Mouse (Mus musculus) gastrocnemius, adult 2 months (tissue): ENCODE data around the gene Kcmf1. TPM values are rescaled to one million over a fixed set of nuclear protein-coding genes. Genes with fewer than 3 reads are reported as not detected.
A peak's percentile ranks its signal among the peaks of the same experiment; 100 is the strongest.

Experiments
- DNase-seq: peaks from one replicate; pipeline ENCODE4 v3.0.0; 2022
- H3K27ac ChIP-seq: fragments of 200-600 bp; 2 replicates; pipeline ENCODE4 v1.8.1; 2022; ENCODE audit warnings: mild to moderate bottlenecking
- H3K4me3 ChIP-seq: fragments of 200-600 bp; 2 replicates; pipeline ENCODE4 v1.8.1; 2022; ENCODE audit warnings: mild to moderate bottlenecking, moderate library complexity
- CTCF ChIP-seq: fragments of 200-600 bp; IDR thresholded peaks from 2 replicates; pipeline ENCODE4 v1.8.1; 2022; ENCODE audit warnings: antibody characterized with exemption, mild to moderate bottlenecking, moderate library complexity
- intact Hi-C: fragments of 180-260 bp; cut with DNase I; formaldehyde crosslinking; loops from one replicate; pipeline ENCODE4 v1.15.1; 2025
- total RNA-seq, 2 experiments: library from RNA; stranded (reverse); gene quantifications; 2 replicates each; pipeline ENCODE4 v1.2.3; 2021

Gene Kcmf1
- total RNA-seq, 2 experiments from 2014 or later: 155 to 192 TPM

- DNase-seq: no peak
- no peak for TF ChIP-seq CTCF
- H3K4me3 ChIP-seq: no peak overlapping the region
- intact Hi-C loops: no loop called here
- H3K27ac ChIP-seq: no peak overlapping the region
These were observed 23.6 kb upstream of the Kcmf1 start for GRCm38 (mm10) chr6:72923381-72923780.

DNA sequence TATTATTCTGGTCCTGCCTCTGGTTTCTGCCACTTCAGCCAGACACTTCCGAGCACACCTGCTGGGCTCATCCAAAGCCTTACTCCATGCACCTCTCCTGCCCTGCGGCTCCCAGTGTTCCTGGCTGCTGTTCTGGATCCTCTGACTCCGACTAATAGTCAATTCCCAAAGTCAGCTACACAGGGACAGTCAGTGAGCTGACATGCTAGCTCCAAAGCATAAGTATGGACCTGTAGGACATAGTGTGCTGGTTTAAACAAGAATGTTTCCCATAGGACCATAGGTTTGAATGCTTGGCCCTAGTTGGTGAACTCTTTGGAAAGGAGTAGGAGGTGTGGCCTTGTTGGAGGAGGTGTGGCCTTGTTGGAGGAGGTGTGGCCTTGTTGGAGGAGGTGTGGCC is 21.3 kb upstream of the Kcmf1 start:
- no peak overlapping the region for H3K27ac ChIP-seq
- intact Hi-C loops: no loop called here

DNA sequence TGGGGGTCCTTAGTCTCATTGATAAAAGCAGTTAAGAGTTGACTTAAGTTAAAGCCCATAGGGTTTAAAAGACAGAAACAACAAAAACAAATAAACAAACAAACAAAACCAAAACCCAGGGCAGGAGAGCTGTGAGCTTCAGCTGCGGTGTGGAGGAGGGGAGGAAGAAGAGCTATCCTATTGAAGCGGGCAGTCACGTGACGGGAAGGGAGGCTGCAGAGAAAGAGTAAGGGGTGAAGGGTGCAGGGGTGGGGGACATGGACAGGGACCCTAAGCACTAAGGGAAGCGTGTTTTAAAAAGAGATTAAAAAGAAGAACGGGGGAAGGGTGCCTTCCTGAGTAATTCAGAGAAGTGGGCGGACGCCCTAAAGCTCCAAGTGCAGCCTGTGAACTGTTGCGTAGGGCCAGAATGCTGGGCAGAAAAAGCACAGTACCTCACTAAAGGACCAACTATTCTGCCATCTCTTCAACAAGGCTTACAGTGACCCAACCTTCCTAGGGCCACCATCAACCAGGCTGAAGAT is 18.8 kb upstream of the Kcmf1 start:
- H3K4me3 ChIP-seq: no peak overlapping the region
- intact Hi-C loops: no loop called here
- DNase-seq: no peak
- H3K27ac ChIP-seq: no peak overlapping the region
- no peak for TF ChIP-seq CTCF

More for the DNA sequence above, 21.3 kb upstream of the Kcmf1 start:
- no peak for DNase-seq
- no peak for TF ChIP-seq CTCF
- H3K4me3 ChIP-seq: no peak overlapping the region

DNA sequence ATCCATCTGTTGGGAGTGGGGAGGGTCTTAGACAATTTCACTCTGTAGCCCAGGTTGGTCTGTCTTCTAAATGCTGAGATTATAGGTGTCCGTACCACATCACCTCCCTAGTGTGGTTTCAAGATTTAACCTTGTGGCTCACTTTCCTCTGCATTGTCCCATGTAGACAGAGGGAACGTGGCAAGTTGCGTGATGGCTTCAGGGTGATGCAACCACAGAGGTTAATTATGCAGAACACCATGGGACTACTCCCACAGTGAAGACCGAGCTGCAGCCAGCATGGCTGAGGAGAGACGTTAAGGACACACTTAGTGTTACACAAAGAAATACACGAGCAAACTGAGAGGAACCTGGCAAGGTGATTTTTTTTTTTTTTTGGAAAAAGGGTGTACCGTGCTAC is 16.6 kb upstream of the Kcmf1 start:
- TF ChIP-seq CTCF: no peak
- Histone ChIP-seq H3K4me3 (no peak overlapping the region), H3K27ac (no peak overlapping the region)
- intact Hi-C loops: no loop called here
- no peak for DNase-seq

DNA sequence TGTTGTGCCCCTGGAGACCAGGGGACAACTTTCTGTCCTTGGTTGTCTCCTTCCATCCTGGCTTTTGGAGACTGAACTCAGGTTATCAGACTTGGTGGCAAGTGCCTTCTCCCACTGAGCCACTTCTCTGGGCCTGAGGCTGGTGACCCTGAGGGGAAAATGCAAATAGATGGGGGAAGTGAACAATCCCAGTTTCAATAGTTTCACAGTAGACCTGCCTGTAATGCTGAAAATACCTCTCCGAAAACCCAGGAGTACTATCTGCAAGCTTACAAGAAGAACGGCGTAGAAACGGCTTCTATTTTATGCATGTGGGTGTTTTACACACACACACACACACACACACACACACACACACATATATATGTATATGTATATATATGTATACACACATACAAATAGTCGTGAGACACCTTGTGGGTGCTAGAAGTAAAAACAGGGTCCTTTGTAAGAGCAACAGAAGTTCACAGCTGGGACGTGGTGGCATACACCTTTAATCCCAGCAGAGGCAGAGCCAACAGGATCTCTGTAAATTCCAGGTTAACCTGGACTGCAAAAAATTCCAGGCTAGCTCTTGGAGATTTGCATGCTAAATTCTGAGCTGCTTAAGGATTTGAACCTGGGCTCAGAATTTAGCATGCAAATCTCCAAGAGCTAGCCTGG is 14.4 kb upstream of the Kcmf1 start:
- intact Hi-C loops: no loop called here
- no peak for DNase-seq
- TF ChIP-seq CTCF: no peak
- no peak overlapping the region for H3K4me3 ChIP-seq
- H3K27ac ChIP-seq: no peak overlapping the region

- TF ChIP-seq CTCF: no peak
- no peak for DNase-seq
- H3K27ac ChIP-seq: no peak overlapping the region
- H3K4me3 ChIP-seq: no peak overlapping the region
- intact Hi-C loops: no loop called here
These were observed 11.5 kb upstream of the Kcmf1 start for GRCm38 (mm10) chr6:72911261-72911660.

- H3K27ac ChIP-seq: no peak overlapping the region
- intact Hi-C loops: no loop called here
- peak; percentile 35 for TF ChIP-seq CTCF
- H3K4me3 ChIP-seq: no peak overlapping the region
- no peak for DNase-seq
These were observed 2.6 kb upstream of the Kcmf1 start for GRCm38 (mm10) chr6:72902254-72902990.

GRCm38 (mm10) chr6:72900952-72901351 is 1.2 kb upstream of the Kcmf1 start:
- no peak for TF ChIP-seq CTCF
- Histone ChIP-seq H3K27ac (peak overlapping the region; percentile 99), H3K4me3 (peak overlapping the region; percentile 98)
- DNase-seq: no peak
- intact Hi-C loops: no loop called here

DNA sequence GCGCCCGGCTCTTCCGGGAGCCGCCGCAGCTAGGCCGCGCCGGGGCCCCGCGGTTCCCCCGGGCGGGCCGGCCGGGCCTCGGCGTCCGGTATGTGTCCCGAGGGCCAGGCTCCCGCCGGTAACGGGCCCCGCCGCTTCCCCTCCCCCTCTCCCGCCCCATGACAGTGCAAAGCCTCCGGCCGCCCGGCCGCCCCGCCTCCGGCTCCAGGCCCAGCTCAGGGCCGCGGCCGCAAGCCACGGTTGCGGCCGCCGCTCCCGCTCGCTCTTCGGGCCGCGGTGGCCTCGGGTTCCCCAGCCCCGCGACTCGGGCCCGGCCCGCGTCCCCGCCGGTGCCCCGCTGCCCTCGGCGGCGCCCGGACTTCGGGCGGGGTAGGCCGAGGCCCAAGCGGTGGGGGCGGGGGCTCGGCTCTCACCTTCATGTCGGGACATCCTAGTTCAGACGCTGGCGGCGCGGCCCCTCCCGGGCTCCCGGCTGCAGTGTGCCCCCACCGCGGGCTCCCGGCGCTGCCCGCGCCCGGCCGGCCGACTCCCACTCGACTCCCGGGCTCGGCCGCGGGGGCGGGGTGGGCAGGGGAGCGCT is 488 bp downstream of the Kcmf1 start:
- peak; percentile 72 for DNase-seq
- H3K4me3 ChIP-seq: peak overlapping the region; percentile 98
- TF ChIP-seq CTCF: no peak
- peak overlapping the region; percentile 99 for H3K27ac ChIP-seq
- intact Hi-C loops: no loop called here

DNA sequence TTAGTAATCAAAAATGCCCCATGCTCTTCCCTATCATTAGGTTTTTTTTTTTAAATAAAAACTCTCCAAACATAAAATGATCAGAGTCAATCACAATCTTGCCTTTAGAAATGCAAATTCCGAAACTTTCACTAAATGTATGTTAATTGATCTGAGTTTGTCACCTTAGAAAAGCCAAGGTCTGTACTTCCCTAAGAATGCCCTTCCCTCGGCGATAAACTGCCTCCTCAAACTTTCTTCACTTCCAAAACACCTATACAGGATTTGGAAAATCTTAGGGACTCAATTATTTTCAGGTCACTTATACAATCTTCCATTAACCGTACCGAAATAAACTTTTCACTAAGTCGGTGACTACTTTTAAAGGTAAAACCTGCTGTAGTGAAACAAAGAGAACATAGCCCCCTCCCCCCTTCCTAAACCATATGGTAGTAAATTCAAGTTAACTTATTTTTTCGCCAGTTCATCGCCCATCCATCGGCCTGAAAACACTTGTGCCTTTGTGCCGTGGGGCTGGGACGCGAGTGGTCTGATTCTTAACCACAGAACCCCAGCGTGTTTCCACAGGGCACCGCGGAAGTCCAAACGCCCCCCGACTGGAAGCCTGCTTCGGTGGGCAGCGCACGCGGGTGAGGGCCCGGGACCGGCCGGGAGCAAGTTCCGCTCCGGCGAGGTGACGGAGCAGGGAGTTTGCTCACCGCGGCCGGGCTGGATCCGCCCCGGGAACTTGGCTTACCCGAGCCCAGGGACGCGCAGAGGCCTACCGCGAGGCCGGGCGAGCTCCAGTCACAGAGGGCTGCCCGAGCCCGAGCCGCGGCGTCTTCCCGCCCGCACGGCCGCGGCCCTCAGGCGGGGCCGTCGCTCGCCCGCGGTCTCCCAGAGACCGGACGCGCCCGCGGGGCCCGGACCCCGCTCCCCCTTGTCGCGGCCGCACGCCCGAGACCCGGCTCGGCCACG is 1.3 kb downstream of the Kcmf1 start:
- Histone ChIP-seq H3K27ac (peak overlapping the region; percentile 99), H3K4me3 (peak overlapping the region; percentile 98)
- DNase-seq: peak; percentile 81
- no peak for TF ChIP-seq CTCF
- intact Hi-C loops: no loop called here

- H3K4me3 ChIP-seq: no peak overlapping the region
- H3K27ac ChIP-seq: peak overlapping the region; percentile 59
- no peak for TF ChIP-seq CTCF
- no peak for DNase-seq
- intact Hi-C loops: loop anchor here (5.0 kb wide), 1 partner anchor 43 kb away; no protein-coding TSS in a partner anchor
These were observed 4.8 kb downstream of the Kcmf1 start for GRCm38 (mm10) chr6:72895000-72895399.

DNA sequence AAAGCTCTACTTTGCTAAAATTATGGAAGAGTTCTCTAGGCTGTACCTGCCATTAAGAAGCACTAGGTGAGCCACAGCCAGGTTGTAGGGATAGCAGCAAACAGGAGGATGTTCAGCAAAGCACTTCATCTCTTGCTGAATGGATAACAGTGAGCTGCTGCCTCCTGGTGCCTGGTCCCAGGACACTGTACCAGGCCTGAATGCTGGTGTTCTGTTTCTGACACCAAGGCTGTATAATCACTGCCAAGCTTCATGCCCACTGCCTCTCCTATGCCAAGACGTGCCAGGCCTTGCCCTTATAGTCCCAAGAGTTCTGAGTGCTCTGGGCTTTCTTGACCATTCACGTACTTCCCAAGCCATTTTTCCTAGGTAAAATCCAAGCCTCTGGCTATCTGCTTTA is 8.5 kb downstream of the Kcmf1 start:
- peak; percentile 60 for TF ChIP-seq CTCF
- intact Hi-C loops: loop anchor here (5.0 kb wide), 1 partner anchor 39 kb away; no protein-coding TSS in a partner anchor
- Histone ChIP-seq H3K27ac (peak overlapping the region; percentile 38; the same call in 1 of the 2 replicates), H3K4me3 (no peak overlapping the region)
- peak; percentile 76 for DNase-seq
